Mouse (Mus musculus) CD4-positive, CD25-positive, alpha-beta regulatory T cell (primary cell): ENCODE results near the gene Mettl26. TPM values are rescaled to one million over a fixed set of nuclear protein-coding genes. Genes with fewer than 3 reads are reported as not detected.

Source experiments
- polyA plus RNA-seq: library from polyadenylated mRNA; unstranded; fragments of 100-300 nt; shearing (Covaris generic); gene quantifications from one replicate; pipeline ENCODE4 v1.2.1, GENCODE M21; 2017

Mettl26 gene
- 82.8 TPM for polyA plus RNA-seq

DNA sequence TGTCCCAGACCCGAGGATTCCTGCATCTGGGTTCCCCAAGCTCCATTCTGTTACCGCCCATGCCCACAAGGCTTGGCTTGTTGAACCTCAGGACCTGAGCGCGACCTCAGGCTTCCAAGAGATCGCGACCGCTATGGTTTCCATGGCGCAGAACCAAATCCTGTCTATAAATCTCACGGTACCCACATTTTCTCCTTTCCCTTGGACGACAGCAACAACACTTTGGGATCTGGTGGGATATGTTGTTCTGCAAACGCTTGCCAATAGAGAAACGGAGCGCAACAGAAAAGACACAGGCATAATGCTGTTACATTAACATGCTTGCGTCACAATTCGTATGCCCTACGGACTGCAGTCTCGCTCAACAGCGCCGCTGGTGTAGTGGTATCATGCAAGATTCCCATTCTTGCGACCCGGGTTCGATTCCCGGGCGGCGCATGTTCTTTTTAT lies at the start of gene Mettl26:
TSS of gene Mettl26 (plus strand) at position 354 of the 450 bp plus-strand sequence.

DNA sequence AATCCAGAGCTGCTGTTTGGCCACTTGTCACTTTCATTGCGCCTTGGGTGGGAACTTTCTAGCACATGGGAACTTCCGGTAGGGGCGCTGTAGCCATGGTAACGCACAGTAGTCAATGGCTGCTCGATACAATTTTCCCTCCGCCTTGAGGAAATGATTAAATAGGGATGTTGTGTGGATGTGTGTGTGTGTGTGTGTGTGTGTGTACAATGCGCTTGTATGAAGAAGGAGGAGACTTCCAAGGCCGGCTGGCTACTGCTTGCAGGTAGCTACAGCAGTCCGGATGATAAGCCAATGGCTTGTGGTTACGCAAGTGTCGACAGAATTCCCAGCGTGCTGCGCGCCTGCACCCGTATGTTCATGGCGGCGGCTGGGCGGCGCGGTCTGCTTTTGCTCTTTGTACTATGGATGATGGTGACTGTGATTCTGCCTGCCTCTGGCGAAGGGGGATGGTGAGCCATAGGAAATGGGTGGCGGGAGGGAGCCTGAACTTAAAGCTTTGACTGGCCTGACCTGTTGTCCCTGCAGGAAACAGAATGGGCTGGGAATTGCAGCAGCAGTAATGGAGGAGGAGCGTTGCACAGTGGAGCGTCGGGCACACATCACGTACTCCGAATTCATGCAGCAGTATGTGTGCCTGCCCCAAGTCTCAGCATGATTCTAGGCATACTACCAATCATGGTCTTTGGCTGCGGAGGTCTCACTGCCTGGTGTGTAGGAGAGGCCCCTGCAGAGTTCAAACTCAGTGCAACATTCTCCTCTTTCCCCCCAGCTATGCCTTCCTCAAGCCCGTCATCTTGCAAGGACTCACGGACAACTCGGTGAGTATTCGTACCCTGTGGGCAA lies 45.9 kb upstream of the Mettl26 start, which contains the start of gene Jmjd8:
TSS of gene Jmjd8 (plus strand) at position 156 of the 846 bp plus-strand sequence.

DNA sequence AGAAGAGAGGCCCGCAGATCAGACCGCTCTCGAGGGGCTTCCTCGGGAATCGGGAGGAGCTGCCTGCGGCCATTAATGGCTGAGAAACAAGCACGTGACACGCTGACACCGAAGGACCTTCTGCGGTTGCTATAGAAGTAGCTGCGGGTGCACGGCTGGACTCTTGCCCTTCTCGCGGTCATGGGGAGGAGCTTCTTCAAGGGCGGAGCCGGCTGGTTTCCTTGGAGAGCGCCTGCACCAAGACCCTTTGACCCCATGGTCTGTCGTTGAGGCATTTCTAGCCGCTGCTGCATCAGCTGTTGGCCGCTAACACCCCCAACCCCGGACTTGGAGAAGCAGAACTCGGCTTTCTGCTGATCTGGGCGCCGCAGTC lies 41.6 kb upstream of the Mettl26 start, which contains the start of gene Stub1:
TSS of gene Stub1 (minus strand) at position 114 of the 373 bp plus-strand sequence.

DNA sequence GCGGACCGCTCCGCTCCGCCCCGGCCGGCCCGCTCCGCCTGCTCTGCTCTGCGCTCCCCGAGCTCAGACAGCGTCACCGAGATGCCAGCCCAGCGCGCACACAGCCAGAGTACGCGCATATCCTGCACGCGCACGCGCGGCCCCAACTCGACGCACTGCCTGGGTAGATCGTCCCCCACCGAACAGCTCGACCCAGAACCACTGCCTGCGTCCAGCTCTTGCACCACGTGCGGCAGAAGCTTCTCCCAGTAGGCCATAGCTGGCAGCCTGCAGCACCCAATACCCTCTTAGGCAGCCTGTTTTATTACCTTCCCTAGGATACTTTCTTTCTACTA lies 37.8 kb upstream of the Mettl26 start, which contains the start of gene Rhbdl1:
TSS of gene Rhbdl1 (minus strand) at position 220 of the 335 bp plus-strand sequence.

DNA sequence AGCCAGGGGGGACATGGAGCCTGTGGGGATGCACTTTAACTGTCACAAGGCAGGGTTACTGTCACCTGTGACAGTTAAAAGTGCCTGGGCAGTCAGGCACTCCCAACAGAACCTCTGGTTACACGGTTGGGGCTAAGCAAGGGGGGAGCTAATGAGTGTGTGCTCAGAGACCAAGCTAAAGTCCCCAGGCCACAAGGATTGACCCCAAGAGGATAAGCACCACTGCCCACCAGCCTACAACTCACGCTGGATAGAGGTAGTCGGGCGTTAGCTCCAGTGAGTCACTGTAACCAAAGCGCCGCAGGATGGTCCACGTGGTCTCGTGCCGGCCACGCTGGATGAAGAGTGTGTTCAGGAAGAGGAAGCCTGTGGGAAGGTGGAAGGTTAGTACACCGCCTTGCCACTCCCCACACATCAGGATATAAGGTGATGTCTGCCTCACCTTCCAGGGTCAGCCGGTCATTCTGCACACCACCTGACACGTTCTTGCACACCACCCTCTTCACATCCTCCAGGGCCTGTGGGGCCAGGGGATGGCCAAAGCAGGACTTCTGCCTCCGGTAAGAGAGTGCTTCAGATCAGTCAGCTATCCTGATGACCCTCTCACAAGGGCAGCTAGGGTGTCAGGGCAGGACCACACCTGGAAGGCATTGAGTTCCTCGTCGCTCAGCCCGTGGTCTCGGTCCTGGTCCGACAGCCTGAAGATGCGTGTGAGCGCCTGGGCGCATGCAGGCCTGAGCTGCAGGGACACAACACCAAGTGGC lies 33.6 kb upstream of the Mettl26 start, which contains the start of gene Gm20683:
TSS of gene Gm20683 (minus strand) at position 647 of the 764 bp plus-strand sequence.

DNA sequence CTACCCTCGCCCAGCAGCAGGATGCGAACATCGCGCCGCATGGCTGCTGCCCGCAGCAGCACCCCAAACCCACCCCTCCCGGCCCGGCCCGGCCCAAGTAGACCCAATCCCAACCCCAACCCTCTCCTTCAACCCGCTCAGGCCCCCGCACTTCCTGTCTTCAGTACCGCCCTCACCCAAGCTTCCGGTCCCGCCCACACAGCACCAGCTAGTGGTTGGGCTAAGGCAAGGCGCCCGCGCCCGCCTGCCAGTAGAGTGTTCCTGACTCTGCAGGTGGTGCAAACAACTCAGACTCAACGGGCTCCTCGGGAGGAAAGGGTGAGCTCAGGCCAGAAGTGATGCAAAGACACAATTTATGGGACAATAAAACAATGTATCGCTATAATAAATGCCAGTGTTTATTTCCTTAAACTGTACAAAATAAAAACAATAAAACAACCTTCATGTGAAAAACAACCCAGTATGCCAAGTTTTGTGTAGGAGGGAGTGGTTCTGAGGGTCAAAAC lies 30.4 kb upstream of the Mettl26 start, which contains the start of gene Rhot2:
TSS of gene Rhot2 (minus strand) at position 456 of the 506 bp plus-strand sequence.

DNA sequence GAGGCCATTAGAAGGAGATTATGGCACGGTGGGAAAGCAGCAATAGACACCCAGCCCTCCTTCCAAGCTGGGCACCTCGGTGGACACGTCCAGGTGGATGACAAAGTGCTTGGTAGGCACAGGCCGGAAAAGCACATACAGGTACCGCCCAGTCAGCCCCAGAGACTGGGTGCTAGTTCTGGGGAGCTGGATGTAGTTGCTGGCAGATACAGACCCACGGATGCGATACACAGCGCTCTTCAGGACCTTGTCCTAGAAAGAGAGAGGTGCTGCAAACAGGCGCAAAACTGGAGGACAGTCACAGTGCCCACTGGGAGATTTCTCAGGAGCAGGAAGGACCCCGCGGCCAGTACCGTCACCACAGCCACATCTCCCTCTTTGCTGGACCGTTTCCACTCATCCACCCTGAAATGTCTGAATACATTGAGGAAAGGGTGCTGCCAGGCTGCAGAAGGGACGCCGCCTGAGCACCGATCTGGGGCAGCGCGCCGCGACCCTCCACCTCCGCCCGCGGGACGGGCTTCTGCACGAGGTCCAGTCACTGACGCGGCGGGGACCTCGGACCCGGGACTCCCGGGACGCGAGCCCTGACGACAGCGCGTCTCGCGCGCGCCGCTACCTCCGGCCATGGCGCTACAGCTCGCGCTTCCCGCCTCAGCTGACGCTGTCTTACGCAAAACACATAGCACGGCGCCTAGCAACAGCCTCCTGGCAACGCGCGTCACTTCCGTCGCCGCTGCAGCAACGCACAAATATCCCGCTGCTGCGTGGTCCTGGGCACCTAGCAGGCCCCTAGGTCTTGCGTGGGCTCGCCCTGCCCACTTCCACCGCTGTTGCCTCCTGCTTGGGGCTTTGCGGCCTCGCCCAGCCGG lies 13.8 kb upstream of the Mettl26 start, which contains the start of gene Wdr90:
TSS of gene Wdr90 (minus strand) at position 670 of the 872 bp plus-strand sequence.

DNA sequence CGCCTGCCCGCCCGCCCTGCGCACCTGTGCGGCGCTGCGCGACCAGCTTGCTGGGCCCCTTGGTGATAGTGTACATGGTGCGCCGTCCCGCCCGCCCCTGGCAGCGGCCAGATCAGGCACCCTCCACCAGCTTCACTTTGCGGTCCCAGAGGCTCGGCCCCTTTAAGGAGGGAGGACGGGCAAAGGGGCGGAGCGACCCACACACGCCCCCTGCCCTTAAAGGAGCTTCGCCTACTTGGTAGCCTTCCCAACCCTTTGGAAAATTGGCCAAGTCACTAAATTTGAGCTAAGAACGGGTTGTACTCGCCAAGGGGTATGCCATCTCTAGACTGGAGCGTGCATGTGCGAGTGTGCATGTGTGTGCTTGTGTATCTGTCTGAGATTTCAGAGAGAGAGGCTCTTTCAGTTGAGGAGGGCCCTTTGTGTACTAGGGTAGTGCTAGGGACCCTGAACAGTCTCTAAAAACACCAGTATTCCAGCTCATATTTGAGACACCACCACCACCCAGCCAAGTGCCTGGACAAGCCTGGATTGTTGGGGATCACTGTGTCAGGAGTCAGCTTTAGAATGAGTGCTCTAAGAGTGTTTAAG lies 6.2 kb upstream of the Mettl26 start, which contains the start of gene Mcrip2:
TSS of gene Mcrip2 (minus strand) at position 164 of the 591 bp plus-strand sequence.

DNA sequence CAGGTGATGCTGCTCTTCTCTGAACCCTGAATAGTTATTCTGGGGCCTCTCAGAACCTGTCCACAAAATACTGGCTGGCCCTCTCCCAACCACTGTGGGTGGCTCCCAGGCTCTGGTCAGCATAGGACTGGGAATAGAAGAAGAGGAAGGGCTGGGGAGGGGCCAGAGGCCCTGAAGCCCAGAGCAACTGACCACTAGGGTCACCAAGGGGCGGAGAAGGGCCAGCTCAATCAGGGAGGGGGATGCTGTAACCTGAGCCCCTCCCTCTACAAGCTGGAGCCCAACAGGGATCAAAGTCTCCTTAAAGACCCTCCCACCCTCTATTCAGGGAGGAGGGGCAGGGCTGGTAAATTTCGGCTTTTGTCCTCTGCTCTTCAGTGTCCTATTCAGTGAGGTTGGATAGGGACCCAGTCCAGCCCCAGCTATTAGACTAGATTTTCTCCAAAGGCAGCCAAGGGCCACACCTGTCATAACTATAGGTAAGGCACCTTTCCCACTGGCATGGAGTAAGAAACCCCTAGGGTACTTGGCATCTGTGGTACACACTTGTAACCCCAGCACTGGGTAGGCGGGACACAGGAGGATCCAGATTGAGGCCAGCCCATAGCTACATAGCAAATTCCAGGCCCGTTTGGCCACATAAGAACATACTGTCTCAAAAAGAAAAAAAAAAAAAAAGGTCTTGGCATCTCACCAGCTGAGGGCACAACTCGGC lies 5.5 kb downstream of the Mettl26 start, which contains the start of gene Wfikkn1:
TSS of gene Wfikkn1 (minus strand) at position 663 of the 715 bp plus-strand sequence.

DNA sequence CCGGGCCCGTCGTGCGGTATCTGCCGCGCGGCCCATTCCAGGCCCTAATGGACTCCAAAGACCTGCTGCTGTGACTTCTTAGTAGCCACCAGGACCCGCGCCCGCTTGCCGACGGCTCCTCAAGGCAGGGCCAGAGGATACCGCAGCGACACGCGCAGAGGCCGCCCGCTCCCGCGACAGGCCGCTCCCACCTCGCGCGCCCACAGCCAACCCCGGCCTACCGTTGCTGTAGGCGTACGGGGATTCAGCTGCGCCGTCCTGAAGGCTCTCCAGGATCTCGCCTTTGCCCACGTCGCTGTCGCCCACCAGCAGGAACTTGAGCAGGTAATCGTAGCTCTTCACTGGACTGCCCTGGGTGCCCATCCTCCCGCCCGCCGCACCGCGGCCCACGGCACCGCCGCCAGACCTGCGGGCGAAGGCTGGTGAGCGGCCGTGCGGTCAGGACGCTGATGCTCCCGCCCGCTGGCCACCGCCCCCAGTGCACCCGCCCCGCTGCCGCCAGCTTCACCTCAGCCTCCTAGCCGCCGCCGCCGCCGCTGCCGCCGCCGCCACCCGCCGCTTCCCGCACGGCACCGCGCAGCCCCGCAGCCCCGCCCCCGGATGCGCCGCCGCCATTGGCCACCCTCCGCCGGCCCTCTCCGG lies 44.4 kb downstream of the Mettl26 start, which contains the start of gene Rab40c:
TSS of gene Rab40c (minus strand) at position 584 of the 642 bp plus-strand sequence.

Other genes starting within 250 kb of the Mettl26 start
- gene Gng13, start 157.9 kb upstream of the Mettl26 start, polyA plus RNA-seq = not detected
- 6.4 TPM for gene Chtf18, start 147.7 kb upstream of the Mettl26 start, polyA plus RNA-seq
- gene Rpusd1, start 147.4 kb upstream of the Mettl26 start, polyA plus RNA-seq = 14.6 TPM
- gene Mslnl, start 139.0 kb upstream of the Mettl26 start, polyA plus RNA-seq = 0.07 TPM
- gene Msln, start 120.7 kb upstream of the Mettl26 start, polyA plus RNA-seq = not detected
- 28.1 TPM for gene Narfl, start 101.3 kb upstream of the Mettl26 start, polyA plus RNA-seq
- gene Haghl, start 89.4 kb upstream of the Mettl26 start, polyA plus RNA-seq = 51.4 TPM
- 0.49 TPM for gene Ccdc78, start 88.5 kb upstream of the Mettl26 start, polyA plus RNA-seq
- gene Fam173a, start 82.2 kb upstream of the Mettl26 start, polyA plus RNA-seq = 223 TPM
- 1.6 TPM for gene AC134908.4, start 79.4 kb upstream of the Mettl26 start, polyA plus RNA-seq
- gene Metrn, start 77.9 kb upstream of the Mettl26 start, polyA plus RNA-seq = 45.7 TPM
- 0.13 TPM for gene Fbxl16, start 66.0 kb upstream of the Mettl26 start, polyA plus RNA-seq
- gene Wdr24, start 51.4 kb upstream of the Mettl26 start, polyA plus RNA-seq = 44.1 TPM
- 36.7 TPM for gene Jmjd8, start 46.2 kb upstream of the Mettl26 start, polyA plus RNA-seq
- gene Stub1, start 41.7 kb upstream of the Mettl26 start, polyA plus RNA-seq = 169 TPM
- 2.1 TPM for gene Rhbdl1, start 37.8 kb upstream of the Mettl26 start, polyA plus RNA-seq
- 2.6 TPM for gene Gm20683, start 33.3 kb upstream of the Mettl26 start, polyA plus RNA-seq
- 41.0 TPM for gene Rhot2, start 30.2 kb upstream of the Mettl26 start, polyA plus RNA-seq
- 8.8 TPM for gene Wdr90, start 13.6 kb upstream of the Mettl26 start, polyA plus RNA-seq
- gene Mcrip2, start 6.3 kb upstream of the Mettl26 start, polyA plus RNA-seq = 5.2 TPM
- 1.3 TPM for gene Wfikkn1, start 5.8 kb downstream of the Mettl26 start, polyA plus RNA-seq
- gene Rab40c, start 44.7 kb downstream of the Mettl26 start, polyA plus RNA-seq = 31.6 TPM
- 55.2 TPM for gene Pigq, start 69.9 kb downstream of the Mettl26 start, polyA plus RNA-seq
- not detected for gene Nhlrc4, start 69.9 kb downstream of the Mettl26 start, polyA plus RNA-seq
- not detected for gene A930017K11Rik, start 77.5 kb downstream of the Mettl26 start, polyA plus RNA-seq
- 30.1 TPM for gene Capn15, start 110.7 kb downstream of the Mettl26 start, polyA plus RNA-seq
- gene Rab11fip3, start 194.5 kb downstream of the Mettl26 start, polyA plus RNA-seq = 13.5 TPM
- gene Decr2, start 215.3 kb downstream of the Mettl26 start, polyA plus RNA-seq = 30.0 TPM
- 3.3 TPM for gene Nme4, start 220.5 kb downstream of the Mettl26 start, polyA plus RNA-seq
- 27.9 TPM for gene Tmem8, start 238.2 kb downstream of the Mettl26 start, polyA plus RNA-seq
- gene Mrpl28, start 248.4 kb downstream of the Mettl26 start, polyA plus RNA-seq = 76.8 TPM